Mouse (Mus musculus) forebrain, embryonic 16.5 days (tissue): Measurements from ENCODE around the gene Zfp422. TPM values are rescaled to one million over a fixed set of nuclear protein-coding genes. Genes with fewer than 3 reads are reported as not detected.

Source experiments
- ATAC-seq: fragments of 200-750 bp; cut with Nextera tagmentation; 2 replicates; pipeline ENCODE4 v1.8.0; 2017; ENCODE audit warnings: mild to moderate bottlenecking, moderate library complexity
- H3K27ac ChIP-seq: fragments of 300-500 bp; sonication (generic); 2 replicates; pipeline ENCODE4 v1.5.1; 2014; ENCODE audit warnings: low read length, control low read depth
- H3K27me3 ChIP-seq: fragments of 300-500 bp; sonication (generic); replicated peaks from 2 replicates; pipeline ENCODE4 v1.6.1; 2014; ENCODE audit warnings: low read length; ENCODE audit not compliant: control insufficient read depth, insufficient read depth
- H3K36me3 ChIP-seq: fragments of 300-500 bp; sonication (generic); 2 replicates; pipeline ENCODE4 v1.6.1; 2014; ENCODE audit not compliant: control insufficient read depth, insufficient read depth
- H3K4me1 ChIP-seq: fragments of 300-500 bp; sonication (generic); replicated peaks from 2 replicates; pipeline ENCODE4 v1.6.1; 2014; ENCODE audit warnings: low read length; ENCODE audit not compliant: control insufficient read depth, insufficient read depth
- H3K4me2 ChIP-seq: fragments of 300-500 bp; sonication (generic); 2 replicates; pipeline ENCODE4 v1.6.1; 2014; ENCODE audit warnings: mild to moderate bottlenecking, low read length, control low read depth
- H3K4me3 ChIP-seq: fragments of 300-500 bp; sonication (generic); replicated peaks from 2 replicates; pipeline ENCODE4 v1.5.1; 2014; ENCODE audit warnings: mild to moderate bottlenecking, low read length, control low read depth
- H3K9ac ChIP-seq: fragments of 300-500 bp; sonication (generic); replicated peaks from 2 replicates; pipeline ENCODE4 v1.6.1; 2014; ENCODE audit warnings: low read depth, low read length, control low read depth
- H3K9me3 ChIP-seq: fragments of 300-500 bp; sonication (generic); 2 replicates; pipeline ENCODE4 v1.6.1; 2016; ENCODE audit warnings: low read length; ENCODE audit not compliant: control insufficient read depth
- WGBS: fragments of 180-500 bp; shearing (Covaris S2); extraction: QIAGEN DNeasy Blood & Tissue Kit; methylation state at CpG from one replicate; pipeline ENCODE4 v1.1.7; 2014; 5-methylcytosine and 5-hydroxymethylcytosine counted together
- polyA plus RNA-seq: library from polyadenylated mRNA; unstranded; fragments of >200 nt; fragmentation: Nextera tagmentation; extraction: Ambion mirVana; gene quantifications from 2 replicates; pipeline ENCODE4 v1.2.1, GENCODE M21; 2015

The Zfp422 gene
- polyA plus RNA-seq, 1 experiment from 2014 or later: 202 TPM

GRCm38 (mm10) chr6:116668682-116669470 lies 40.1 kb upstream of the Zfp422 start:
- Histone ChIP-seq H3K36me3 (no peaks in the 10 kb centered on the region), H3K4me3 (no peak overlapping the region), H3K27ac (no peak overlapping the region), H3K9me3 (no peaks in the 10 kb centered on the region), H3K9ac (no peak overlapping the region), H3K4me1 (peaks cover 29% of the 10 kb centered on the region), H3K4me2 (no peak overlapping the region), H3K27me3 (no peaks in the 10 kb centered on the region)
- 61% methylated on average over 11 of the region's 11 CpGs for WGBS
- no peak for ATAC-seq

GRCm38 (mm10) chr6:116667382-116667781 lies 38.6 kb upstream of the Zfp422 start:
- H3K4me2 ChIP-seq: no peak overlapping the region
- H3K9ac ChIP-seq: no peak overlapping the region
- H3K4me3 ChIP-seq: no peak overlapping the region
- no peaks in the 10 kb centered on the region for H3K27me3 ChIP-seq
- H3K9me3 ChIP-seq: no peaks in the 10 kb centered on the region
- ATAC-seq: no peak
- peaks cover 21% of the 10 kb centered on the region for H3K4me1 ChIP-seq
- H3K27ac ChIP-seq: no peak overlapping the region
- H3K36me3 ChIP-seq: no peaks in the 10 kb centered on the region
- WGBS: 63% methylated on average over 3 of the region's 3 CpGs

GRCm38 (mm10) chr6:116666892-116667291 lies 38.1 kb upstream of the Zfp422 start:
- H3K27ac ChIP-seq: no peak overlapping the region
- no peaks in the 10 kb centered on the region for H3K27me3 ChIP-seq
- peaks cover 21% of the 10 kb centered on the region for H3K4me1 ChIP-seq
- no peak overlapping the region for H3K4me3 ChIP-seq
- 13% methylated on average over 3 of the region's 3 CpGs for WGBS
- no peaks in the 10 kb centered on the region for H3K36me3 ChIP-seq
- peak; percentile 22 for ATAC-seq
- H3K9ac ChIP-seq: no peak overlapping the region
- no peaks in the 10 kb centered on the region for H3K9me3 ChIP-seq
- H3K4me2 ChIP-seq: no peak overlapping the region

GRCm38 (mm10) chr6:116666085-116666750 lies 37.4 kb upstream of the Zfp422 start:
- ATAC-seq: no peak
- Histone ChIP-seq H3K4me1 (peaks cover 21% of the 10 kb centered on the region), H3K4me3 (no peak overlapping the region), H3K9me3 (no peaks in the 10 kb centered on the region), H3K27me3 (no peaks in the 10 kb centered on the region), H3K4me2 (no peak overlapping the region), H3K36me3 (no peaks in the 10 kb centered on the region), H3K27ac (no peak overlapping the region), H3K9ac (no peak overlapping the region)
- WGBS: 46% methylated on average over 12 of the region's 12 CpGs

- Histone ChIP-seq H3K4me3 (no peak overlapping the region), H3K27ac (no peak overlapping the region), H3K4me1 (peaks cover 9% of the 10 kb centered on the region), H3K27me3 (no peaks in the 10 kb centered on the region), H3K36me3 (no peaks in the 10 kb centered on the region), H3K9me3 (no peaks in the 10 kb centered on the region), H3K4me2 (no peak overlapping the region), H3K9ac (no peak overlapping the region)
- WGBS: 82% methylated on average over 3 of the region's 3 CpGs
- ATAC-seq: no peak
These were observed 36.0 kb upstream of the Zfp422 start for GRCm38 (mm10) chr6:116664830-116665229.

GRCm38 (mm10) chr6:116664031-116664430 lies 35.2 kb upstream of the Zfp422 start:
- H3K27ac ChIP-seq: no peak overlapping the region
- H3K27me3 ChIP-seq: no peaks in the 10 kb centered on the region
- H3K4me3 ChIP-seq: no peak overlapping the region
- H3K9me3 ChIP-seq: no peaks in the 10 kb centered on the region
- H3K9ac ChIP-seq: no peak overlapping the region
- no peak overlapping the region for H3K4me2 ChIP-seq
- H3K4me1 ChIP-seq: peaks cover 7% of the 10 kb centered on the region
- ATAC-seq: no peak
- H3K36me3 ChIP-seq: no peaks in the 10 kb centered on the region
- WGBS: 78% methylated on average over 6 of the region's 6 CpGs

GRCm38 (mm10) chr6:116663364-116663763 lies 34.6 kb upstream of the Zfp422 start:
- Histone ChIP-seq H3K9me3 (no peaks in the 10 kb centered on the region), H3K4me3 (no peak overlapping the region), H3K4me2 (no peak overlapping the region), H3K36me3 (no peaks in the 10 kb centered on the region), H3K9ac (no peak overlapping the region), H3K27ac (no peak overlapping the region), H3K4me1 (peaks cover 7% of the 10 kb centered on the region), H3K27me3 (no peaks in the 10 kb centered on the region)
- no peak for ATAC-seq
- WGBS: 85% methylated on average over 2 of the region's 2 CpGs

GRCm38 (mm10) chr6:116653684-116654454 lies 25.1 kb upstream of the Zfp422 start:
- peak; percentile 87 for ATAC-seq
- no peaks in the 10 kb centered on the region for H3K27me3 ChIP-seq
- 64% methylated on average over 9 of the region's 9 CpGs for WGBS
- no peak overlapping the region for H3K9ac ChIP-seq
- no peak overlapping the region for H3K27ac ChIP-seq
- H3K4me1 ChIP-seq: no peaks in the 10 kb centered on the region
- H3K36me3 ChIP-seq: no peaks in the 10 kb centered on the region
- no peaks in the 10 kb centered on the region for H3K9me3 ChIP-seq
- H3K4me3 ChIP-seq: no peak overlapping the region
- H3K4me2 ChIP-seq: no peak overlapping the region

- 79% methylated on average over 3 of the region's 3 CpGs for WGBS
- no peak overlapping the region for H3K4me2 ChIP-seq
- no peaks in the 10 kb centered on the region for H3K9me3 ChIP-seq
- H3K27ac ChIP-seq: no peak overlapping the region
- no peaks in the 10 kb centered on the region for H3K27me3 ChIP-seq
- H3K36me3 ChIP-seq: no peaks in the 10 kb centered on the region
- no peaks in the 10 kb centered on the region for H3K4me1 ChIP-seq
- no peak overlapping the region for H3K4me3 ChIP-seq
- no peak for ATAC-seq
- no peak overlapping the region for H3K9ac ChIP-seq
These were observed 24.4 kb upstream of the Zfp422 start for GRCm38 (mm10) chr6:116653191-116653590.
